Mouse (Mus musculus): Measurements from ENCODE around the gene Tmem270.

The Tmem270 gene

GRCm38 (mm10) chr5:134876801-134877200 is 29.7 kb downstream of the Tmem270 start:
- DNase-seq: no peak

DNA sequence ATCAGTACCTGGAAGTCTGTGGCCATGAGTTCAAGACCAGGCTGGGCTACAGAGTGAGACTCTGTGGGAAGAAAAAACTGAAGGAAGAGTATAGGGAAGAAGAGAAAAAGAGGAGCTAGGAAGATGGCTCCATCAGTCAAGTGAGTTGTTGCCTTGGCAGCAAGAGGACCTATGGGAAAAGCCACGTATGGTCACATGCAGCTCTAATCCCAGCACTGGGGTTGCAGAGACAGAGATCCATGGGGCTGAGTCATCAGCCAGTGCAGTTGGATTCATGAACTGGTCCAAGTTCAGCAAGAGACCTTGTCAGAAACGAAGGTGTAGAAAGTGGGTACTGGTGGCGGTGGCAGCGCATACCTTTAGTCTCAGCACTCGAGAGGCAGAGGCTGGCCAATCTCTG is 31.3 kb downstream of the Tmem270 start:
- DNase-seq: no peak

GRCm38 (mm10) chr5:134873956-134874879 is 32.3 kb downstream of the Tmem270 start:
- peak; percentile 97 for DNase-seq

- DNase-seq: no peak
Measured at GRCm38 (mm10) chr5:134873034-134873433, 33.5 kb downstream of the Tmem270 start.

- DNase-seq: no peak
Measured at GRCm38 (mm10) chr5:134872597-134872996, 33.9 kb downstream of the Tmem270 start.

- no peak for DNase-seq
Measured at GRCm38 (mm10) chr5:134868506-134868905, 38.0 kb downstream of the Tmem270 start.

- no peak for DNase-seq
Measured at GRCm38 (mm10) chr5:134867320-134868144, 39.0 kb downstream of the Tmem270 start.

DNA sequence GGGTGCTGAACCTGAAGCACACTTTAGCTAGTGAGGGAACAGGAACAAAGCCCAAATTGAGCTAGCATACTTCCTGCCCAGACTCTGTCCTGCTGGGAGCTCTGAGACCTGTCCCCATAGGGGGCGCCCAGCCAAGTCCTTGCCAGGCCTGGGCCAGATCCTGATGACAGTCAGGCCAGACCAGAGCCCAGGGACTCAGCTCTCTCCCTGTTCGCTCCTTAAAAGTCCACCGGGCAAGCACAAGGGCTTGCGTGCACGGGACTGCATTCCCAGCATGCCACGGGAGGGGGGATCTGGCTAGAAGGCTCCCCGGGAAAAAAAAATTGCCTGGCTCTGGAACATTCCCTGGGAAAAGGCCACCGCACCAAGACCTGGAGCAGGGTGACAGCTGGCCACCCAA is 41.4 kb downstream of the Tmem270 start:
- DNase-seq: peak; percentile 97

GRCm38 (mm10) chr5:134861902-134862497 is 44.5 kb downstream of the Tmem270 start:
- no peak for DNase-seq

- DNase-seq: no peak
Measured at GRCm38 (mm10) chr5:134859193-134859592, 47.3 kb downstream of the Tmem270 start.

DNA sequence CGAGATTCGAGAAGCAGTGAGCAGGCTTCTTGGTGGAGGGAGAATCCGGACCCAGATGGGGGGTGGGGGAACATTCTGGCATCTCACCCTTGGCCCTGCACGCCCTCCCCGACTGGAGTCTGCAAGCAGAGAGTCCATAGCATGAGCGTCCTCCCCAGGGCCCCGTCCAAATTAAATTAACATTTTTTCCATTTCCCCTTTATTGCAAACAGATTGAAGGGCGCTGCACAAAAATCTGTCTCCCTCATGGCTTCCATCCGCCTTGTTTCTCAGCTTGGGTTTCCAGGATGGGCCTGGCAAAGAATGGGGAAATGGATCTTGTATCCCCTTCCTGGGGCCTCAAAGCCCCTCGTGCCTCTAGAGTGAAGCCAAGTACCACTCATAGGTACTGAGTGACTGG is 48.2 kb downstream of the Tmem270 start:
- DNase-seq: no peak

- DNase-seq: no peak
Measured at GRCm38 (mm10) chr5:134852873-134853272, 53.7 kb downstream of the Tmem270 start.

Measured in heart, adult 11 months (tissue).